Mouse (Mus musculus) heart, postnatal 36 days (tissue): Measurements from ENCODE around the gene Scrn3. TPM values are rescaled to one million over a fixed set of nuclear protein-coding genes. Genes with fewer than 3 reads are reported as not detected.
A peak's percentile ranks its signal among the peaks of the same experiment; 100 is the strongest.

Experiments used
- DNase-seq, 2 experiments: peaks; one replicate each; pipeline ENCODE4 v3.0.0; 2021 to 2022
- intact Hi-C: fragments of 180-260 bp; cut with DNase I; formaldehyde crosslinking; loops from one replicate; pipeline ENCODE4 v1.15.1; 2025
- total RNA-seq, 2 experiments: library from RNA; stranded (reverse); gene quantifications; 2 replicates each; pipeline ENCODE4 v1.2.3; 2021

The Scrn3 gene
- 10 to 100 TPM; 23.2 to 24.3 TPM for total RNA-seq

DNA sequence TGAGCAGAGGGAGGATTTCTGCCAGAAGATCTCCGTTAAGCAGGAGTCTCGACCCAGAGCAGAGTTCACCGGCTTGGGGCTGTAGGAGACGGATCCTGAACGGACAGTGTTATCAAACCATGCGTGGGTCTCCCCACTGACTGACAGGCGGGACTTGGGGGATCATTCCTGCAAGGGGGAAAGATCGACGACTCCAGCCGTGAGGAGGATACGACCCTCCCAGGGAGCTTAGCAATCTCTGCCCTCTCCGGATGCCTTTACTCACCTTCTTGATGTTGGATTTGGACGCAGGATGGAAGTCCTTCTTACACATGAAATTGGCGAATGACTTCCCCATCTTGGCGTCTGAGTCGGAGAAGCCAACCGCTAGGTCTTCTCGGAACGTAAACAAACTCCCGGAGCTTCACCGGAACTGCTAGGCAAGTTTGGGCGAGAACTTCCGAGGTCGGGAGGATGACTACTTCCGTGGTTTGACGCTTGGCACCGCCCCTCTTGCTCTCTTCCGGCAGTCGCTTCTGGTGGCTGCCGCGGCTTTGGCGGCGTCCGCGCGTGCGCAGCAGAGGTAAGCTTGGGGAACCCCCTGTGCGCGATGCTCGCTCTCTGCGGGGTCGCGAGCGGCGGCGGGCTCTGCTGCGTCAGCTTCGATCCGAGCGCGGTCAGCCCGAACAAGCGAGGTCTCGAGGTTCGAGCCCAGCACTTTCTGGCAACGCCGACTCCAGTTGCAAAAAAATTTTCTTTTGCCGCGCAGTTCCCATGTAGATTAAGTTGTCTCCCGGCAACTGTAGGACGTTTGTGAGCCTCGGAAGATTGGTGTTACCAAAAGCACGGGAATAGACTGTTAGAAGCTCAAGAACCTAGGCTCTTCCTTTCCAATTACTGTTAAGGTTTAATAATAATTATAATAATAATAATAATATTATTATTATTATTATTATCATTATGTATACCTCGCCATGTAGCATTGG, at the start of gene Scrn3, which contains the start of gene Cir1:
Scrn3 (plus strand) TSS at position 450 of the 965 bp plus-strand sequence.
Cir1 (minus strand) TSS at position 550 of the 965 bp plus-strand sequence.
- intact Hi-C loops, result loop anchor here (2.0 to 10.0 kb wide), 3 partner anchors 74 to 232 kb away; partner anchors contain the start of gene Gpr155

DNA sequence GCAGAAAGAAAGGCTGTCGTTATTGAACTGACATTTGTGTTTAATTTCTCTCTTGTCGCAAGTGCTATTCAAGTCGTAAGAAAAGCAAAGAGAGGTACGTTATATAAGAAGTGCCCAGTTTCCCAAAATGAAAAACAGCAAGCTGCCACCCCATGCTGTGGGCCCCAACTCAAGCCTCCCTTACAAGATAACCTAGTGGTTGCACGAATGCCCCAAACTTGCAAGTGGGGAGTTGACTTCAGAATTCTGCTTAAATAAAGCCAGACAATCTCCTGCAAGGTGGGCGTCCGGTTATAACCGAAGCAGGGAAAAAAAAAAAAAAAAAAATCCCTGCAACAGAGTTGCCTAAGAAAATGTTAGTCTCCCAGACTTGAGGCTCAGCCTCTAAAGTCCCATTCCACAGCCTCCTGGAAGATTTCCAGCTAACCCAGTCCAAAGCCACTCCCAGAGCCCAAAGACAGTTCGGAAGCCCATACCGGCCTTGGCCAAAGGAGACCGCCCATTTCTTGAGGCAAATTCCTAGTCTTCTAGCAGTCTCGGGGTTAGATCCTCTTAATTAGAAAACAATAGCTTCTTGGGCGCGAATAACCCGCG, 49.1 kb upstream of the Scrn3 start:
- DNase-seq, result peak in 1 of 2 experiments; percentile 26
- intact Hi-C loops, result no loop called here

More for the DNA sequence above, at the start of gene Scrn3, which contains the start of gene Cir1:
- DNase-seq, result peak; percentile 90 to 93

DNA sequence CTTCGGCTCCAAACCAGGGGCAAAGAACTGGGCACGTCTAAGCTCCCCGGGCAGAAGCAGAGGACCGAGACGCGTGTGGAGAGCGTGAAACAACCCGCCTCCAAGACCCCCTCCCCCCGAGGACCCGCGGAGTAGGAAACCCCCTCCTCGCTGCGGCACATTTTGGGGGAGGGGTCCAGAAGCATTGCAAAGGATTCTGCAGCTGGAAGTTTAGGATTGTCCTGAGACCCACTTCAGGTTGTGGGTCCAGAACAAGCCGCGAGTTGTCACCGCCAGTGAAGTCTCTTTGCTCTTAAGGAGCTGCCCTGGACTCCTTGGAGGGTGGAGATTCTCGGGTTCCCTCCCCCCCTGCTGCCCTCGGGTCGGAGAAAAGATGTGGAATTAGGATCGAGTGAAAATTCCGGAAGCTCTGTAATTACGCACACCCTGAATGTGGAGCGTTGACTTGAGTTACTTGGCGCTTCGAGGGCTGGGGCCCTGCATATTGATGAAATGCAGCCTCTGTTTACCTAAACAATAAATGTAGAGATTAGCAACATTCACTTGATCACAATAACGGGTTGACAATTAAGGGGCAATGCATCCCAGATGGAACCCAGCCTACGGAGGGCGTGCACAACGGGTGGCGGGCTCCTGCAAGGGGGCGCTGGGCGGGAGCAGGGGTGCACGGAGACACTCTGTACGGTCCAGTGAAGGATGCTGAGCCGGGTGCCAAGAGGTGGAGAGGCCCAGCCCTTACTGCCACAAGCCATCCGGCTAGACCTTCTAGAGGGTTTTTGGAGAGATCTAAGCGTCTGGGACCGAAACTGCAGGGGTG, 48.4 kb upstream of the Scrn3 start:
- intact Hi-C loops, result loop anchor here (2.0 kb wide), 1 partner anchor 49 kb away; no protein-coding TSS in a partner anchor
- DNase-seq, result peak in 1 of 2 experiments; percentile 32

DNA sequence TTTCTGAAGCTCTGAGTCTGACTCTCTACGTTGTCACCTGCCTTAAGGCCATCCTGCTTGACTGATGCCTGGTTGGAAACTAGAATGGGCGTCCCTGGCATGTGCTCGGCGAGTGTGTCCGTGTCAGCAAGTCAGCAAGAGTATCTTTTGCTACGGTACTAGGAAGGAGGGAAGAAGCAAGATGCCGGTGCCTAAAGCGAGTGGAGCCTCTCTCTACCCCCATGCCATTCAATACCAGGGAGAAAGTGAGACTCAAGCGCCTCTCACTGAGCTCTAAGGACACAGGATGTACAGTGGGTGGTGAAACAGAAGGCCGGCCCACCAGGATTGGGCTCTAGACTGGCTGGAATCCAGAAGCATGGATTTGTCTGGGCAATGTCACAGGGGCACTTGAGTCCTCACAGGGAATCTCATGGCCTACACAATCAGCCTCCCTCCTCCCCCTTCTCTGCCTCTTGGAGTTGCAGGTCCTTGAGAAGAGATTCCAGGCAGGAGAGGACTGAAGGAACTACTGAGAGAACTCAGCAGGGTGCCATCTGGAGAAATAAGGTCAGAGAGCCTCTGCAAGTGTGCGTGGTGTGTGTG, 47.7 kb upstream of the Scrn3 start:
- DNase-seq, result no peak
- intact Hi-C loops, result loop anchor here (2.0 kb wide), 1 partner anchor 50 kb away; no protein-coding TSS in a partner anchor

DNA sequence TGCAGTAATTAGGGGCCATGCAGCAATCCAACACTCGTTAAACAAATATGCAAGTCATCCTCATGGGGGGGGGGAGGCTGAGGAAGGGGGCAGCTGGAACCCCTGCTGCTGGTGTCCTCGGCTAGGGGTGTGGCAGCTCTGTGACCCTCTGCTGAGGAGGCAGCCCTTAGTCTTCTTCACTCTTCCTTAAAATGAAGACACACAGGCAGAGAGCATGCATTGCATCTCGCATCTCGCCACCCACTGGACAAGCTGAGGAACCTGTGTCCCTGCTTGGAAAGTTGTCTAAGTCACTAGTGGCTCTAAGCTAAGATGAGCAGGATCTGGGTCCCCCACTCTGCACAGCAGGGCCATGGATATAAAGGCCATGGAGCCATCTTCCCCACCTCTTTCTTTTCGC, 46.4 kb upstream of the Scrn3 start:
- intact Hi-C loops, result no loop called here
- DNase-seq, result no peak

DNA sequence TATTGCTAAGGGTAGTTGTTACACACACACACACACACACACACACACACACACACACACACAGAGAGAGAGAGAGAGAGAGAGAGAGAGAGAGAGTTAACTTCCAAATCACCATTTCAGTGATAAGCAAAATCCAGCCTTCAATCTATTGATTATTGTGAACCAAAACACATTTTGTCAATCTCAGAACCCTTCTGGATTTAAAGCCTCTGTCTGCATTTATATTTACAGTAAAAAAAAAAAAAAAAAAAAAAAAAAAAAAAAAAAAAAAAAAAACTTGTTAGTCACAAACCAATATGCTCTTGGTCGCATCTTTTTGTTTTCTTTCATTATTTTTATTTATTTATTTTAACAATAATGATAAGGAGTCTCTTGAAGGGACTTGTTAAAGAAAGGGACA, 45.8 kb upstream of the Scrn3 start:
- intact Hi-C loops, result no loop called here
- DNase-seq, result no peak

DNA sequence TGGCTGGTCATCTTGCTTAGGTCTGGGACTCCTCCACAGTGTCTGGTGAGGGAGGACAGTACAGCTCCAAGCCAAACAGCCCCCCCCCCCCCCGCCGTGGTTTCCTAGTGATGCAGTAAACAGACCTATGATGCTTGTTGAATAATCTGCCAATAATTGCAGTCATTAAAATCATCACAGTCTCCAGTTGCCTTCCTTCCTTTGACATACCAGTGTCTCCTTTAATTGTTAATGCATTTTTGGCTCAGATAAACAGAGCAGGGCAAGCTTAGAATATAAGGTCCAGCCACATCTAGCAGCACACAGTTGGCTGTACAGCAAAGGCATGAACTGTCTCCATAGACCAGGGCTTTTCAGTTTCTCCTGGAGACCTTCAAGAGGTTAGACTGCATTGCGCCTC, 45.2 kb upstream of the Scrn3 start:
- no peak for DNase-seq
- intact Hi-C loops, result no loop called here

DNA sequence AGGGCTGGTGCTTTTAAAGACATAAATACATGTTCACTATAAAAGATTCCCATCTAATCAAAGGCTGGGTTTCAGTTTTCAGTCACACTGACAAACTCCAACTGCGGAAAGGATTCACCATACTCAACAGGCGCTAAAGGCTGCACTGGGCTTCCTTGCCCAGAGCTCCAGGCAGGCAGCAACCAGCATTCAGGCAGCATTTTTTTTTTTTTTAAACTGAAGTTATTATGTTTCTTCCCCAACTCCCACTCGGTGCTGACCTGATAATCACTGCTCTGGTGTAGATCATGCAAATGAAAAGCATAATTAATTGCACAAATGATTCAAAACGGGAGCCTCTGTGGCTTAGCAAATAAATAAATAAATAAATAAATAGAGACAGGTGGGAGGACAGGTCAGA, 44.6 kb upstream of the Scrn3 start:
- DNase-seq, result no peak
- intact Hi-C loops, result no loop called here

DNA sequence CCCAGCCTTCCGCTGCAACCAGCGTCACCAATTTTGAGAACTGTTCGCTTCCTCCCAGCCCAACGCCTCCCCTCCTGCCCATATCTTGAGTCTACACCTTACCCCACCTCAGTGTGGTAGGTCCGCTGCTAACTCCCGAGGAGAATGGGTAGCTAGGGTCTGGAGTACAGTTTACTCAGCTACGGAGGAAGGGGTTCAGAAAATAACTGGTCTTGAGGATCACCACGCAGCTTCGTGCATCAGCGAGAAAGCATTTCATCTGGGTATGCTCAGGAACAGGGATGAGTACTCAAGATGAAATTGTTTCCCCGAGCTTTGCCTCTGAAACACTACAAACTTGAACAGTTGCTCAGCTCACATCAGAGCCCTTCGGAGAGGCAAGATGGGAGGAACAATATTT, 44.1 kb upstream of the Scrn3 start:
- intact Hi-C loops, result no loop called here
- DNase-seq, result peak in 1 of 2 experiments; percentile 31

DNA sequence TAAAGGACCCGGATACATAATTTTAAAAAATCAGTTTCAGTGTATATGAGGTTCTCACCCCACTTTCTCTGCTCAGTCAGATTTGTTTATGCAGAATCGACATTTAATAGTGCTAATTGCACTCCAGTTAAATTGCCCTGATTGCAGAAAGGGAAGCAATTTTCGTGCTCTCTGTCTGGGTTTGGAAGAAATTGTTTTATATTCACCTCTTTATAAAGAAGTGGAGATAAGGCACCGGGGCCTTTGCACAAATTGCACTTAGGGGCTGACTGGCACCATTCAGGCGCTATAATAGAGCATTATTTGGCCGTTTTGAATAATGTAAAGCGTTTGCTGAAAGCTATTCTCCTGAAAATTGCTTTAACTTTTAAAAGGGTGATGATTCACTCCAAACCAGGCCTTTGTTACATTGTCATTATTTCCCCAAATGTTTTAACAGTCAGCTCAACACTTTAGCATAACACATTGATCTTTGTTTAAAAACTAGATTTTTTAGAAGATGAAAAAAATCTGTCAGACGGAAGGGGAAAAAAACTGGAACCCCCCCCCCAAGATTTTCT, 43.5 kb upstream of the Scrn3 start:
- intact Hi-C loops, result no loop called here

DNA sequence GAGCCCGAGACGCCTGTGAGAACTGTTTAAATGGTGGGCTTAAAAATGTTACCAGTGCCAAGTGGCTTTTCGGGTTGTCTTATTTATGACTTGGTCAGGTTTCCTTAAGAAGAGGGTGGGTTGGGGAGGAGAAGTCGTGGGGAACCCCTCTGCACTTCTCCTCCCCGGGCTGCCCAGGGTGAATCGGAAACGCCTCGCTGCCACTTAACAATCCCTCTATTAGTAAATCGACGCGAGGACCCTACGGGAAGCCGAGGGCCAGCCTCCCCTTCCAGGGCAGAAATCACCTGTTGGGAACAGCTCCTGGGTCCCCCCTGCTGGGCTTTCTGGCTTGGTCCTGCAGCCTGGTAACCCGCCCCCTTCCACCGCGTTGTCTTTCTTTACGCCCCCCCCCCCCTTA, 42.7 kb upstream of the Scrn3 start:
- no peak for DNase-seq
- intact Hi-C loops, result loop anchor here (5.0 to 10.0 kb wide), 3 partner anchors 205 to 1727 kb away; partner anchors contain the start of genes Hoxd10 and Hoxd9

More for the DNA sequence above, 43.5 kb upstream of the Scrn3 start:
- no peak for DNase-seq

DNA sequence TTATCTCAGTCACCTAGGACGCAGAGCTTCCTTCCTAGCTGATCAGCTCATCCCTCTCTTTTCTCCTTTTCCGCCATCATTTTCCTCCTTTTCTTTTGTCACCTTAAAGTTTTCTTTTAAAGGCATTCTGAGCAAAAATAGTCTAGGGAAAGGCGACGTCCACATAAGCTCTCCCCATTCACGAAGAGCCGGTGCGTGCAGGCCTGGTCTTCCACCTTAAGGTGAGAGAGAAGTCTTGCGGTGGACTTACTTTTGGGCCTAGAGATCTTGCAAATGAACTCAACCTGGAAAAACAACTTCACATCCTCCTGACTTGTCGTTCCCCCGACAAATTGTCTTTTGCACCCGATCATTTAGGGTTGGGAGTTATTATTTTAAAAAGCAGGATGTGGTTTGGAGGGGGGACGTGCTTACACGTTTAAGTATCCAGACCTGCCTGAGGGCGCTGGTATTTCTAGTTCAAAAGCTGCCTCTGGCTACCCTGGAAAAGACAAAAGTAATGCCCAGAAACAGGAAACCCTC, 42.3 kb upstream of the Scrn3 start:
- intact Hi-C loops, result loop anchor here (5.0 to 10.0 kb wide), 3 partner anchors 205 to 1728 kb away; partner anchors contain the start of genes Hoxd10 and Hoxd9
- DNase-seq, result no peak

DNA sequence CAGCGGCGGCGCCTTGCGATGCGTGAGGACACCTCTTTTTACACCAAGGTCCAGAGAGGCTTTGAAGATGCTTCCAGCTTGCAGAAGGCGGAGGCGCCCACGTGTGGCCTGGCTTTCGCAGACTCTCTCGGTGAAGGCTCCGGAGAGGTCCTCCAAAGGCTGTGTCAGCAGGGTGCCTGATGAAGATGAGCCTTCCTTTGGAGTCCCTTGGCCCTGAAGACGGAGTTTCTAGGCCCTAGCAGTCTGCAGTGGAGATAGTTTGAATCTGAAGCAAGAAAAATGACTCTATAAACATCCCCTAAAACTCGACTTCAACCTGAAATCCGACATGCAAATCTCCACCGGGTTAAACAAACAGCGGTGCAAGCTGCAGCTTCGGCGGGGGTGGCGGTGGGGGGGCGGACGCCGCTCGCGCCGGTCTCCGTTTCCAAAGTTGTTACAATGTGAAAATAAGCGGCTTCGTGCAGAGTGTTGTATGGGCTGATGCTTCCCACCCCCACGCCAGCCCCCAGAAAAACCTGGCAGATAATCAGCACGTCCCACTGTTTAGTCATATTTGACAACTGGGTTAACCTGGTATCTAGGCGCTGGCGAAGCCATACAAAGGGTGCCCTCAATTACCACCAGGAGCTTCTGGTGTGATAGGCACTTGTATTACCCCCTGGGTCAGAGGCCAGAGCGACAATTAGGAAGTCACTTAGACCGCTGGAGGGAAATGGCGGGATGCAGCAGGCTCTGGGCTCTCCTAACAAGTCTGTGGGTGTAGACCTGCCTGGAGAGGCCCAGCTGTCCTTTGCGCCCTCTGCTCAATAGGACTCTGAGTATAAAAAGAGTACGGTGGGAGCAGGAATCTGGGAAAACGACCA, 41.6 kb upstream of the Scrn3 start:
- intact Hi-C loops, result loop anchor here (5.0 to 10.0 kb wide), 3 partner anchors 206 to 1729 kb away; partner anchors contain the start of genes Hoxd10 and Hoxd9
- peak in 1 of 2 experiments; percentile 50 for DNase-seq

DNA sequence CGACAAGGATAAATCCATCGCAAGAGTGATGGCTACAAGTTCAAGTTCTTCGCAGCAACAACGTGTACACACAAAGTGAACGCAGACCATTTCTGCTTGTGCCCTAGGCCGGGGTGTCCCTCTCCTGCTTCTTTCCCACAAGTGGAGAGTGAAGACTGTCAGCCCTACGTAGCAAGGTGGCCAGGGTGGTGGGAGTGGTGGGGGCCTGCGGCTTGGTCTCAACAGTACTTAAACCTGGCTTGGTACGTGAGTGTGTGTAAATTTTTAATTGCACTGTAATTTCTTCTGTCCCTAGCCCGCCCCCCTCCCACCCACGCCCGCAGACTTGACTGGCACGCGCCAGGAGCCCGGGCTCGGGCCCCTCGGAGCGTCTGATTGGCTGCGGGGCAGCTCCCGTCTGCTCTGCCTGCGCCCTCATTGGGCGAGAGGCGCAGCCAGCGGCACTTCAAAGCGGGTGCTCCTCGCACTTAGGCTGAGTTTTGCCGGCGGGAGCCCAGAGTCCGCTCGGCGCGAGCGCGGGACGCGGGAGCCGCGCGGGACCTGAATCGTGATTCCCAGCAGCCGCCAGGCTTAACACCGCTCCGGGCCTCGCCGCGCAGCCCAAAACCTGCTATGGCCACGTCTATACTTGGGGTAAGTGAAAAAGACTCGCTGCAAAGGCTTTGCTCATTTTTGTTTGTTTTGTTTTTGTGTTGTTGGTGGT, 40.8 kb upstream of the Scrn3 start, which contains the start of gene Sp9:
Sp9 (plus strand) TSS at position 467 of the 703 bp plus-strand sequence.
- intact Hi-C loops, result loop anchor here (5.0 to 10.0 kb wide), 3 partner anchors 207 to 1729 kb away; partner anchors contain the start of genes Hoxd10 and Hoxd9
- peak; percentile 33 to 60 for DNase-seq

DNA sequence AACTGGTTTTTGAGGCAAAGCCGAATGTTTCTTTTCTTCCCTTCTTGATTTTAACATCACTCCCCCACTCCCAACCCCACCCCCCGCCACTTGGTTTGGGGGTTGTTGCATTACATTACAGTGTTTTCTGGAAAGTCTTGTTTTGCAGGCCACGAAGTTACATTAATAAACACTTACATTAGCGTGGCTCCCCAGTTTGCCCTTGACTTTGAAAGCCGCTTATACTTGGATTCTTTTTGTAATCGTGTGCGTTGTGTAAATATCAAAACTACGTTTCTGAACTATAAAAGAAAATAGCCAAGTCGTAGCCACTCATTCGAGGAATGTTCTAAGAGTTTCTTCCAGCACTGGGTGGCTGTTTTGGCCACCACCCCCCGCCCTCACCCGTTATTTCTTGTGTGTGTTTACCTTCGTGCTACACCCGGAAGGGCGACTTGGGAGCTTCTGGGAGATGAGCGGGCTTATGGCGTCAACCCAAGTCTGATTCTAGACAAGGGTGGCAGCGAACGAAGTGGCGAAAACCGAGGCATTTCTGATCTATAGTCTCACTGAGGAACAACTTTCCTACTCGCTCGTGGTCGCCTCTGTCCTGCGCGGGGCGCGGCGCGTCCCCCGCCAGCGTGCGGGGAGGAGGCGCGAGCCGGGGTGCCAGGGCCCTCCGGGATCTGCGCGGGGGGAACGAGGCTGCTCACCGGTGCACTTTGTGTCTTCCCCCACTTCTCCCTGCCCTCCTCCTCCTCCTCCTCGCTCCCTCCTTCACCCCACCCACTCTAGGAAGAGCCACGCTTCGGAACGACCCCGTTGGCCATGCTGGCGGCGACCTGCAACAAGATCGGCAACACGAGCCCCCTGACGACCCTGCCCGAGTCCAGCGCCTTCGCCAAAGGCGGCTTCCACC, 39.8 kb upstream of the Scrn3 start:
- intact Hi-C loops, result loop anchor here (5.0 to 10.0 kb wide), 3 partner anchors 208 to 1730 kb away; partner anchors contain the start of genes Hoxd10 and Hoxd9
- DNase-seq, result peak; percentile 44 to 59
